Mouse (Mus musculus) urinary bladder, postnatal 25 days (tissue): ENCODE measurements around the gene Gm9999.

Source experiments
- DNase-seq: peaks from one replicate; pipeline ENCODE4 v3.0.0; 2022; ENCODE audit warnings: low spot score

The Gm9999 gene

GRCm38 (mm10) chr7:47027520-47027919 is 44.1 kb downstream of the Gm9999 start:
- no peak for DNase-seq

GRCm38 (mm10) chr7:47030517-47031193 is 47.3 kb downstream of the Gm9999 start:
- DNase-seq: no peak

DNA sequence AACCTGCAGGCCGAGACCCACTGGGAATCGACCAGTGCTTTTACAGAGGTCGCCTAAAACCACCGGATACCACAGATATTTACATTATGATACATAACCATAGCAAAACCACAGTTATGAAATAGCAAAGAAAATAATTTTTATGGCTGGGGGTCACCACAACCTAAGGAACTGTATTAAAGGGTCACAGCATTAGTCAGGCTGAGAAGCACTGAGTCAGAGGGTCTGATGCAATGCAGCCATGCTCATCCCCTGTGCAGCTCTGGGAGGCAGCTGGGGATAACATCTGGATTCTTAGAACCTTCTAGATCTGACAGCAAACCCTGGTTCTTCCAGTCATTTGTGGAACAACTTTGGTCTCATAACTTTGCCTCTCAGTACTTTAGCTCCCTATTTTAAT is 48.0 kb downstream of the Gm9999 start:
- DNase-seq: no peak

- DNase-seq: no peak
These were observed 51.5 kb downstream of the Gm9999 start for GRCm38 (mm10) chr7:47034785-47035384.

GRCm38 (mm10) chr7:47035426-47035825 is 52.0 kb downstream of the Gm9999 start:
- no peak for DNase-seq
